Mouse (Mus musculus): ENCODE data around the gene P2rx4.

DNA sequence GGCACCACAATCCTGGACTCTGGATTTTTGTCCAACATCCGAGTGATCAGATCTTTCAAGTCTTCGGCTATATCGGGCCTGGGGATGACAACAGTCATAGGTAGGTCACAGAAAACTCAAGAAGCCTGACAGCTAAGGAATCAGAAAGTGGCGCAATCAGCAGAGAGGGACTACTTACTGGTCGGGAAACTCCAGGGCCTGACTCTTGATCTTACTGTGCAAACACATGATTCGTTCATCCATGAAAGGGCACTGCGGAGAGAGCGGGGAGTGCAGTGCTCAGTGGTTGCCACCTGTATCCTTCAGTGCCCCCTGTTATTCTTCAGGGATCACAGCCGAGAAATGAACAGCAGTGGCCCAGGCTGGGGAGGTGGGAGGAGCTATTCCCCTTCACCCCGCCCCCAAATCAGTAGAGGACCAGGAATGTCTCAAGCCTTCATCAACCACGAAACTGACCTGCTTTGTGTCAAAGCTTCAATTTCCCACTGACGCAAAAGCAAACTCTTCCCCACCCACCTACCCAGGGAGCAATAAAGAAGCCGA is 36.6 kb downstream of the P2rx4 start:
- no peak for TF ChIP-seq CTCF (IDR thresholded peaks at IDR 0.05; ENCODE audit: insufficient read depth, low read length)
- no peak for TF ChIP-seq POLR2A (IDR thresholded peaks at IDR 0.05; ENCODE audit: borderline replicate concordance, extremely low read depth, low read depth, low read length)
